Mouse (Mus musculus) hindbrain, embryonic 12.5 days (tissue): ENCODE results near the gene Prkaa2. TPM values are rescaled to one million over a fixed set of nuclear protein-coding genes. Genes with fewer than 3 reads are reported as not detected.
"Not testable (repeated sequence)": the region's sequence is repeated elsewhere in the genome, so short reads cannot be mapped to it uniquely, and the experiment has no call there.

Experiments used
- ATAC-seq: fragments of 200-750 bp; cut with Nextera tagmentation; 2 replicates; pipeline ENCODE4 v1.8.0; 2017; ENCODE audit warnings: moderate TSS enrichment; ENCODE audit not compliant: low FRiP score
- H3K27ac ChIP-seq: fragments of 300-500 bp; sonication (generic); 2 replicates; pipeline ENCODE4 v1.5.1; 2016; ENCODE audit warnings: mild to moderate bottlenecking
- H3K27me3 ChIP-seq: fragments of 300-500 bp; sonication (generic); 2 replicates; pipeline ENCODE4 v1.6.1; 2016; ENCODE audit warnings: mild to moderate bottlenecking
- H3K36me3 ChIP-seq: fragments of 300-500 bp; sonication (generic); 2 replicates; pipeline ENCODE4 v1.6.1; 2016; ENCODE audit warnings: mild to moderate bottlenecking
- H3K4me1 ChIP-seq: fragments of 300-500 bp; sonication (generic); 2 replicates; pipeline ENCODE4 v1.6.1; 2016
- H3K4me2 ChIP-seq: fragments of 300-500 bp; sonication (generic); replicated peaks from 2 replicates; pipeline ENCODE4 v1.6.1; 2016; ENCODE audit warnings: mild to moderate bottlenecking
- H3K4me3 ChIP-seq: fragments of 300-500 bp; sonication (generic); 2 replicates; pipeline ENCODE4 v1.5.1; 2016; ENCODE audit warnings: mild to moderate bottlenecking
- H3K9ac ChIP-seq: fragments of 300-500 bp; sonication (generic); 2 replicates; pipeline ENCODE4 v1.6.1; 2016; ENCODE audit warnings: mild to moderate bottlenecking, moderate library complexity
- H3K9me3 ChIP-seq: fragments of 300-500 bp; sonication (generic); replicated peaks from 2 replicates; pipeline ENCODE4 v1.6.1; 2016; ENCODE audit warnings: mild to moderate bottlenecking
- WGBS: fragments of 180-500 bp; shearing (Covaris S2); methylation state at CpG from one replicate; pipeline ENCODE4 v1.1.7; 2016; 5-methylcytosine and 5-hydroxymethylcytosine counted together
- polyA plus RNA-seq: library from polyadenylated mRNA; unstranded; fragments of >200 nt; fragmentation: Nextera tagmentation; extraction: Ambion mirVana; gene quantifications from 2 replicates; pipeline ENCODE4 v1.2.1, GENCODE M21; 2016

The Prkaa2 gene
- polyA plus RNA-seq, 1 experiment from 2014 or later = 7.0 TPM

GRCm38 (mm10) chr4:105070982-105071381, 38.7 kb downstream of the Prkaa2 start:
- H3K4me1 ChIP-seq = no peaks in the 10 kb centered on the region
- no peak overlapping the region for H3K9ac ChIP-seq
- no peak overlapping the region for H3K4me3 ChIP-seq
- WGBS = 50% methylated on average over 3 of the region's 3 CpGs
- H3K27ac ChIP-seq = no peak overlapping the region
- H3K4me2 ChIP-seq = no peak overlapping the region
- no peaks in the 10 kb centered on the region for H3K36me3 ChIP-seq
- no peaks in the 10 kb centered on the region for H3K9me3 ChIP-seq
- H3K27me3 ChIP-seq = no peaks in the 10 kb centered on the region
- no peak for ATAC-seq

- Histone ChIP-seq H3K4me3 (no peak overlapping the region), H3K27ac (no peak overlapping the region), H3K9ac (no peak overlapping the region), H3K4me2 (no peak overlapping the region), H3K27me3 (no peaks in the 10 kb centered on the region), H3K4me1 (no peaks in the 10 kb centered on the region), H3K9me3 (no peaks in the 10 kb centered on the region), H3K36me3 (peaks cover 5% of the 10 kb centered on the region; the same call in 1 of the 2 replicates)
- ATAC-seq = no peak
- 93% methylated on average over 5 of the region's 5 CpGs for WGBS
Observed at GRCm38 (mm10) chr4:105051291-105051690, 58.4 kb downstream of the Prkaa2 start.

GRCm38 (mm10) chr4:105050041-105050440, 59.6 kb downstream of the Prkaa2 start:
- no peak overlapping the region for H3K4me3 ChIP-seq
- H3K4me2 ChIP-seq = no peak overlapping the region
- WGBS = 86% methylated on average over 1 of the region's 1 CpGs
- no peak overlapping the region for H3K27ac ChIP-seq
- no peaks in the 10 kb centered on the region for H3K27me3 ChIP-seq
- H3K4me1 ChIP-seq = no peaks in the 10 kb centered on the region
- H3K9me3 ChIP-seq = no peaks in the 10 kb centered on the region
- peaks cover 5% of the 10 kb centered on the region; the same call in 1 of the 2 replicates for H3K36me3 ChIP-seq
- ATAC-seq = no peak
- no peak overlapping the region for H3K9ac ChIP-seq

GRCm38 (mm10) chr4:105034259-105034658, 75.4 kb downstream of the Prkaa2 start:
- H3K9ac ChIP-seq = no peak overlapping the region
- H3K4me2 ChIP-seq = no peak overlapping the region
- no peak for ATAC-seq
- no peaks in the 10 kb centered on the region for H3K9me3 ChIP-seq
- no peak overlapping the region for H3K4me3 ChIP-seq
- H3K27ac ChIP-seq = no peak overlapping the region
- H3K36me3 ChIP-seq = no peaks in the 10 kb centered on the region
- no peaks in the 10 kb centered on the region for H3K27me3 ChIP-seq
- no peaks in the 10 kb centered on the region for H3K4me1 ChIP-seq

- H3K27ac ChIP-seq = no peak overlapping the region
- H3K4me3 ChIP-seq = no peak overlapping the region
- ATAC-seq = no peak
- H3K9me3 ChIP-seq = no peaks in the 10 kb centered on the region
- H3K4me1 ChIP-seq = no peaks in the 10 kb centered on the region
- WGBS = 50% methylated on average over 7 of the region's 7 CpGs
- no peaks in the 10 kb centered on the region for H3K27me3 ChIP-seq
- no peak overlapping the region for H3K9ac ChIP-seq
- no peak overlapping the region for H3K4me2 ChIP-seq
- H3K36me3 ChIP-seq = no peaks in the 10 kb centered on the region
Observed at GRCm38 (mm10) chr4:105033153-105033552, 76.5 kb downstream of the Prkaa2 start.

- no peaks in the 10 kb centered on the region for H3K27me3 ChIP-seq
- H3K9me3 ChIP-seq = no peaks in the 10 kb centered on the region
- no peaks in the 10 kb centered on the region for H3K4me1 ChIP-seq
- ATAC-seq = no peak
- WGBS = 72% methylated on average over 8 of the region's 8 CpGs
- H3K4me2 ChIP-seq = no peak overlapping the region
- no peaks in the 10 kb centered on the region for H3K36me3 ChIP-seq
- H3K27ac ChIP-seq = no peak overlapping the region
- no peak overlapping the region for H3K4me3 ChIP-seq
- no peak overlapping the region for H3K9ac ChIP-seq
Observed at GRCm38 (mm10) chr4:105031104-105031503, 78.6 kb downstream of the Prkaa2 start.

- Histone ChIP-seq H3K27ac (no peak overlapping the region), H3K4me1 (no peaks in the 10 kb centered on the region), H3K4me3 (no peak overlapping the region), H3K4me2 (no peak overlapping the region), H3K36me3 (no peaks in the 10 kb centered on the region), H3K9me3 (no peaks in the 10 kb centered on the region), H3K27me3 (no peaks in the 10 kb centered on the region), H3K9ac (no peak overlapping the region)
- no peak for ATAC-seq
- WGBS = 76% methylated on average over 6 of the region's 6 CpGs
Observed at GRCm38 (mm10) chr4:105027278-105027677, 82.4 kb downstream of the Prkaa2 start.

- no peak for ATAC-seq
- no peak overlapping the region for H3K4me2 ChIP-seq
- H3K36me3 ChIP-seq = no peaks in the 10 kb centered on the region
- no peak overlapping the region for H3K27ac ChIP-seq
- 90% methylated on average over 4 of the region's 4 CpGs for WGBS
- no peak overlapping the region for H3K4me3 ChIP-seq
- no peak overlapping the region for H3K9ac ChIP-seq
- H3K4me1 ChIP-seq = no peaks in the 10 kb centered on the region
- H3K9me3 ChIP-seq = no peaks in the 10 kb centered on the region
- H3K27me3 ChIP-seq = no peaks in the 10 kb centered on the region
Observed at GRCm38 (mm10) chr4:105016006-105016613, 93.6 kb downstream of the Prkaa2 start.

- Histone ChIP-seq H3K9me3 (no peaks in the 10 kb centered on the region), H3K27ac (no peak overlapping the region), H3K4me2 (no peak overlapping the region), H3K4me1 (no peaks in the 10 kb centered on the region), H3K9ac (no peak overlapping the region), H3K36me3 (no peaks in the 10 kb centered on the region), H3K27me3 (no peaks in the 10 kb centered on the region), H3K4me3 (no peak overlapping the region)
- ATAC-seq = no peak
- 82% methylated on average over 6 of the region's 6 CpGs for WGBS
Observed at GRCm38 (mm10) chr4:105015496-105015895, 94.2 kb downstream of the Prkaa2 start.

- no peak for ATAC-seq
- H3K4me1 ChIP-seq = no peaks in the 10 kb centered on the region
- 90% methylated on average over 7 of the region's 7 CpGs for WGBS
- no peaks in the 10 kb centered on the region for H3K9me3 ChIP-seq
- H3K9ac ChIP-seq = no peak overlapping the region
- no peak overlapping the region for H3K4me2 ChIP-seq
- no peak overlapping the region for H3K4me3 ChIP-seq
- H3K27ac ChIP-seq = no peak overlapping the region
- H3K36me3 ChIP-seq = no peaks in the 10 kb centered on the region
- H3K27me3 ChIP-seq = no peaks in the 10 kb centered on the region
Observed at GRCm38 (mm10) chr4:105013718-105014117, 96.0 kb downstream of the Prkaa2 start.

GRCm38 (mm10) chr4:105007360-105008018, 102.2 kb downstream of the Prkaa2 start:
- no peak for ATAC-seq
- H3K4me2 ChIP-seq = no peak overlapping the region
- H3K4me1 ChIP-seq = no peaks in the 10 kb centered on the region
- 93% methylated on average over 4 of the region's 4 CpGs for WGBS
- no peaks in the 10 kb centered on the region for H3K36me3 ChIP-seq
- no peaks in the 10 kb centered on the region for H3K9me3 ChIP-seq
- no peak overlapping the region for H3K9ac ChIP-seq
- no peak overlapping the region for H3K4me3 ChIP-seq
- H3K27me3 ChIP-seq = no peaks in the 10 kb centered on the region
- no peak overlapping the region for H3K27ac ChIP-seq

GRCm38 (mm10) chr4:105004649-105005048, 105.0 kb downstream of the Prkaa2 start:
- H3K9ac ChIP-seq, H3K27me3 ChIP-seq, H3K36me3 ChIP-seq, H3K27ac ChIP-seq, H3K4me2 ChIP-seq, ATAC-seq, H3K9me3 ChIP-seq, H3K4me1 ChIP-seq, H3K4me3 ChIP-seq: not testable (repeated sequence)
- WGBS = 85% methylated on average over 12 of the region's 12 CpGs

GRCm38 (mm10) chr4:105004135-105004534, 105.6 kb downstream of the Prkaa2 start:
- Histone ChIP-seq H3K36me3 (no peaks in the 10 kb centered on the region), H3K9me3 (no peaks in the 10 kb centered on the region), H3K27me3 (no peaks in the 10 kb centered on the region), H3K4me1 (no peaks in the 10 kb centered on the region), H3K27ac (no peak overlapping the region), H3K4me3 (no peak overlapping the region), H3K9ac (no peak overlapping the region), H3K4me2 (no peak overlapping the region)
- 82% methylated on average over 8 of the region's 8 CpGs for WGBS
- ATAC-seq = no peak
